ENCODE assay signal across 20 mouse cellular contexts in genomic region chr2:32103557-32103956, GRCm38 (mm10). TPM values are rescaled to one million over a fixed set of nuclear protein-coding genes. Genes with fewer than 3 reads are reported as not detected.
DNase-seq lines count a peak whose midpoint lies in the region; ATAC-seq lines count a peak whose summit lies in the region.
"Had no signal": no experiment of that assay in that cellular context is flagged by ENCODE, and none has a peak within 500 bp of the region (broad histone marks: within the 10 kb centered on the region; RNA-seq: fewer than 3 reads in every experiment).

No protein-coding gene starts in this region.

- WGBS in heart, embryonic 12.5 days: 69% methylated on average over 7 of the region's 7 CpGs
- 73% methylated on average over 7 of the region's 7 CpGs for WGBS in kidney, embryonic 16.5 days
- WGBS in midbrain, embryonic 12.5 days: 76% methylated on average over 7 of the region's 7 CpGs
- 78% methylated on average over 7 of the region's 7 CpGs for WGBS in midbrain, embryonic 15.5 days
- WGBS in embryonic facial prominence, embryonic 10.5 days: 78% methylated on average over 7 of the region's 7 CpGs

- peaks cover 38% of the 10 kb centered on the region for H3K4me1 ChIP-seq in heart, embryonic 12.5 days (replicated peaks)
- H3K4me1 ChIP-seq in kidney, embryonic 16.5 days (ENCODE audit: insufficient read depth, low read length): peaks cover 9% of the 10 kb centered on the region
- peaks cover 23% of the 10 kb centered on the region for H3K4me1 ChIP-seq in midbrain, embryonic 12.5 days
- H3K4me1 ChIP-seq in midbrain, embryonic 15.5 days: peaks cover 3% of the 10 kb centered on the region; the same call in 1 of the 2 replicates
- peaks cover 17% of the 10 kb centered on the region for H3K4me1 ChIP-seq in embryonic facial prominence, embryonic 10.5 days

- no peak for ATAC-seq in heart, embryonic 12.5 days (ENCODE audit: insufficient number of reproducible peaks, low FRiP score)
- no peak for ATAC-seq in kidney, embryonic 16.5 days (ENCODE audit: low FRiP score, low TSS enrichment)
- no peak for ATAC-seq in midbrain, embryonic 12.5 days (ENCODE audit: low FRiP score, low read depth)
- no peak for ATAC-seq in midbrain, embryonic 15.5 days (replicated peaks)
- ATAC-seq: liver, embryonic 12.5 days had no signal

- H3K4me3 ChIP-seq in heart, embryonic 12.5 days: no peak overlapping the region
- H3K4me3 ChIP-seq in kidney, embryonic 16.5 days (ENCODE audit: low read length): peak overlapping the region; percentile 28
- no peak overlapping the region for H3K4me3 ChIP-seq in midbrain, embryonic 12.5 days
- no peak overlapping the region for H3K4me3 ChIP-seq in midbrain, embryonic 15.5 days
- peak overlapping the region; percentile 33 for H3K4me3 ChIP-seq in embryonic facial prominence, embryonic 10.5 days
- H3K4me3 ChIP-seq: forebrain, embryonic 12.5 days; hindbrain, embryonic 12.5 days; liver, embryonic 12.5 days; neural tube, embryonic 12.5 days had no signal

- DNase-seq in heart, adult 11 months: no peak
- DNase-seq in kidney, adult 9 months: no peak
- no peak for DNase-seq in embryonic facial prominence, embryonic 10.5 days (ENCODE audit: low spot score)
- no peak for DNase-seq in embryo, embryonic 11 days
- DNase-seq: cerebellum, adult 9-11 months; kidney, postnatal 36 days; left cerebral cortex, postnatal 4 days; lung, embryonic 14.5 days; lung, postnatal 4 days; thymus, postnatal 14 days had no signal

- H3K4me2 ChIP-seq in heart, embryonic 12.5 days: 0 out of 2 replicates have a peak overlapping the region, but pooled peaks have one; percentile 6
- peak overlapping the region; percentile 34 for H3K4me2 ChIP-seq in kidney, embryonic 16.5 days (replicated peaks; ENCODE audit: low read depth, low read length)
- H3K4me2 ChIP-seq in midbrain, embryonic 12.5 days (replicated peaks): peak overlapping the region; percentile 28
- H3K4me2 ChIP-seq in midbrain, embryonic 15.5 days: no peak overlapping the region
- H3K4me2 ChIP-seq: forebrain, embryonic 12.5 days; hindbrain, embryonic 12.5 days; liver, embryonic 12.5 days; lung, embryonic 14.5 days; neural tube, embryonic 12.5 days had no signal

- peaks cover 3% of the 10 kb centered on the region; the same call in 1 of the 2 replicates for H3K9me3 ChIP-seq in heart, embryonic 12.5 days (replicated peaks)
- H3K9me3 ChIP-seq in kidney, embryonic 16.5 days (ENCODE audit: low read length): no peaks in the 10 kb centered on the region
- H3K9me3 ChIP-seq in midbrain, embryonic 12.5 days: 0 out of 2 replicates have a peak, but pooled peaks cover 5% of the 10 kb centered on the region
- H3K9me3 ChIP-seq in midbrain, embryonic 15.5 days: no peaks in the 10 kb centered on the region
- H3K9me3 ChIP-seq in embryonic facial prominence, embryonic 10.5 days: 0 out of 2 replicates have a peak, but pooled peaks cover 2% of the 10 kb centered on the region
- H3K9me3 ChIP-seq: hindbrain, embryonic 12.5 days; liver, embryonic 12.5 days; neural tube, embryonic 12.5 days had no signal

- peak overlapping the region; percentile 17; the same call in 1 of the 2 replicates for H3K9ac ChIP-seq in heart, embryonic 12.5 days
- no peak overlapping the region for H3K9ac ChIP-seq in kidney, embryonic 16.5 days (replicated peaks; ENCODE audit: low read length)
- H3K9ac ChIP-seq in midbrain, embryonic 12.5 days (replicated peaks): no peak overlapping the region
- no peak overlapping the region for H3K9ac ChIP-seq in midbrain, embryonic 15.5 days
- H3K9ac ChIP-seq: forebrain, embryonic 12.5 days; hindbrain, embryonic 12.5 days; liver, embryonic 12.5 days; lung, embryonic 14.5 days; neural tube, embryonic 12.5 days had no signal

- H3K27me3 ChIP-seq in heart, embryonic 12.5 days (replicated peaks): no peaks in the 10 kb centered on the region
- no peaks in the 10 kb centered on the region for H3K27me3 ChIP-seq in kidney, embryonic 16.5 days (ENCODE audit: insufficient read depth, low read length)
- H3K27me3 ChIP-seq in midbrain, embryonic 12.5 days: no peaks in the 10 kb centered on the region
- no peaks in the 10 kb centered on the region for H3K27me3 ChIP-seq in midbrain, embryonic 15.5 days (replicated peaks)
- no peaks in the 10 kb centered on the region for H3K27me3 ChIP-seq in embryonic facial prominence, embryonic 10.5 days (replicated peaks; ENCODE audit: low read depth, poor library complexity, severe bottlenecking)
- H3K27me3 ChIP-seq: forebrain, embryonic 12.5 days; hindbrain, embryonic 12.5 days; liver, embryonic 12.5 days; neural tube, embryonic 12.5 days had no signal

- H3K36me3 ChIP-seq in heart, embryonic 12.5 days: peaks cover 26% of the 10 kb centered on the region
- H3K36me3 ChIP-seq in kidney, embryonic 16.5 days (ENCODE audit: insufficient read depth, low read length): no peaks in the 10 kb centered on the region
- 0 out of 2 replicates have a peak, but pooled peaks cover 8% of the 10 kb centered on the region for H3K36me3 ChIP-seq in midbrain, embryonic 12.5 days
- no peaks in the 10 kb centered on the region for H3K36me3 ChIP-seq in midbrain, embryonic 15.5 days (replicated peaks)
- H3K36me3 ChIP-seq in embryonic facial prominence, embryonic 10.5 days (replicated peaks): no peaks in the 10 kb centered on the region; the same call in 1 of the 2 replicates
- H3K36me3 ChIP-seq: forebrain, embryonic 12.5 days; G1E had no signal

- H3K27ac ChIP-seq in heart, embryonic 12.5 days (ENCODE audit: poor library complexity, severe bottlenecking): peak overlapping the region; percentile 92; the same call in 1 of the 2 replicates
- H3K27ac ChIP-seq in kidney, embryonic 16.5 days (ENCODE audit: low read length): no peak overlapping the region
- H3K27ac ChIP-seq in midbrain, embryonic 12.5 days (replicated peaks): no peak overlapping the region
- no peak overlapping the region for H3K27ac ChIP-seq in midbrain, embryonic 15.5 days
- H3K27ac ChIP-seq in embryonic facial prominence, embryonic 10.5 days (replicated peaks): no peak overlapping the region
- H3K27ac ChIP-seq: forebrain, embryonic 12.5 days; hindbrain, embryonic 12.5 days; liver, embryonic 12.5 days; neural tube, embryonic 12.5 days had no signal

RNA-seq across cellular contexts. Expression of gene Plpp7, which starts 8.2 kb away (rescaled TPM):
- polyA plus RNA-seq in heart, embryonic 12.5 days (2016; fragmentation: Nextera tagmentation; extraction: Ambion mirVana): 11.4 and 13.6 TPM in 2 replicates
- 6.8 and 7.8 TPM in 2 replicates for polyA plus RNA-seq in kidney, embryonic 16.5 days (2015; fragmentation: Nextera tagmentation; extraction: Ambion mirVana)
- polyA plus RNA-seq in midbrain, embryonic 12.5 days (2016; fragmentation: Nextera tagmentation; extraction: Ambion mirVana): 8.4 and 9.9 TPM in 2 replicates
- 25.7 and 26.7 TPM in 2 replicates for polyA plus RNA-seq in midbrain, embryonic 15.5 days (2015; fragmentation: Nextera tagmentation; extraction: Ambion mirVana)
- polyA plus RNA-seq in embryonic facial prominence, embryonic 10.5 days (2016; fragmentation: Nextera tagmentation; extraction: Ambion mirVana): 4.7 and 5.7 TPM in 2 replicates

RNA-seq across cellular contexts. Expression of gene Fam78a, which starts 18.9 kb away (rescaled TPM):
- polyA plus RNA-seq in heart, embryonic 12.5 days (2016; fragmentation: Nextera tagmentation; extraction: Ambion mirVana): 48.1 and 50.7 TPM in 2 replicates
- polyA plus RNA-seq in kidney, embryonic 16.5 days (2015; fragmentation: Nextera tagmentation; extraction: Ambion mirVana): 1.6 and 1.8 TPM in 2 replicates
- polyA plus RNA-seq in midbrain, embryonic 12.5 days (2016; fragmentation: Nextera tagmentation; extraction: Ambion mirVana): 0.79 and 0.97 TPM in 2 replicates
- polyA plus RNA-seq in midbrain, embryonic 15.5 days (2015; fragmentation: Nextera tagmentation; extraction: Ambion mirVana): 0.65 and 0.80 TPM in 2 replicates
- polyA plus RNA-seq in embryonic facial prominence, embryonic 10.5 days (2016; fragmentation: Nextera tagmentation; extraction: Ambion mirVana): 1.8 and 2.2 TPM in 2 replicates
- polyA plus RNA-seq: C2C12 had no signal

RNA-seq across cellular contexts. Expression of gene Prrc2b, which starts 47.3 kb away (rescaled TPM):
- polyA plus RNA-seq in heart, embryonic 12.5 days (2016; fragmentation: Nextera tagmentation; extraction: Ambion mirVana): 54.7 and 66.5 TPM in 2 replicates
- 30.3 and 30.4 TPM in 2 replicates for polyA plus RNA-seq in kidney, embryonic 16.5 days (2015; fragmentation: Nextera tagmentation; extraction: Ambion mirVana)
- 99.1 and 121 TPM in 2 replicates for polyA plus RNA-seq in midbrain, embryonic 12.5 days (2016; fragmentation: Nextera tagmentation; extraction: Ambion mirVana)
- 85.4 and 92.2 TPM in 2 replicates for polyA plus RNA-seq in midbrain, embryonic 15.5 days (2015; fragmentation: Nextera tagmentation; extraction: Ambion mirVana)
- polyA plus RNA-seq in embryonic facial prominence, embryonic 10.5 days (2016; fragmentation: Nextera tagmentation; extraction: Ambion mirVana): 60.0 and 69.9 TPM in 2 replicates

Comparison
In these comparisons a context has a peak if more than half of its experiments do, and no peak if none do; other contexts are left out.
1. H3K4me3 ChIP-seq: peak in kidney, embryonic 16.5 days (single experiment) and embryonic facial prominence, embryonic 10.5 days (single experiment); none in heart, embryonic 12.5 days (single experiment), midbrain, embryonic 12.5 days (single experiment) and midbrain, embryonic 15.5 days (single experiment).
2. RNA of gene Fam78a, which starts 18.9 kb away (polyA plus RNA-seq): 48.1 to 50.7 TPM in heart, embryonic 12.5 days; 1.8 to 2.2 TPM in embryonic facial prominence, embryonic 10.5 days, 1.6 to 1.8 TPM in kidney, embryonic 16.5 days, 0.79 to 0.97 TPM in midbrain, embryonic 12.5 days and 0.65 to 0.80 TPM in midbrain, embryonic 15.5 days; every median in the first group is over 10 times any median in the second.